Mouse (Mus musculus) heart, embryonic 11.5 days (tissue): ENCODE measurements at regions not wholly inside any gene's neighbourhood (a gene's known extent, or its start where the extent isn't known, plus 50 kb on each side); places are given as distances from the start of the nearest gene placed in this dataset.
A peak's percentile ranks its signal among the peaks of the same experiment; 100 is the strongest.

Experiments
- ATAC-seq: fragments of 200-750 bp; cut with Nextera tagmentation; replicated peaks from 2 replicates; pipeline ENCODE4 v1.8.0; 2017; ENCODE audit warnings: moderate library complexity; ENCODE audit not compliant: insufficient number of reproducible peaks, low FRiP score, low TSS enrichment
- H3K27ac ChIP-seq: fragments of 300-500 bp; sonication (generic); 2 replicates; pipeline ENCODE4 v1.5.1; 2014; ENCODE audit warnings: mild to moderate bottlenecking, low read depth, low read length
- H3K27me3 ChIP-seq: fragments of 300-500 bp; sonication (generic); 2 replicates; pipeline ENCODE4 v1.6.1; 2014; ENCODE audit warnings: mild to moderate bottlenecking, low read length, mixed read lengths; ENCODE audit not compliant: control insufficient read depth, insufficient read depth
- H3K36me3 ChIP-seq: fragments of 300-500 bp; sonication (generic); 2 replicates; pipeline ENCODE4 v1.6.1; 2014; ENCODE audit warnings: mild to moderate bottlenecking, low read length, moderate library complexity, mixed read lengths; ENCODE audit not compliant: control insufficient read depth, insufficient read depth
- H3K4me1 ChIP-seq: fragments of 300-500 bp; sonication (generic); 2 replicates; pipeline ENCODE4 v1.6.1; 2014; ENCODE audit warnings: low read length; ENCODE audit not compliant: control insufficient read depth, insufficient read depth
- H3K4me2 ChIP-seq: fragments of 300-500 bp; sonication (generic); 2 replicates; pipeline ENCODE4 v1.6.1; 2014; ENCODE audit warnings: mild to moderate bottlenecking, moderate library complexity
- H3K4me3 ChIP-seq: fragments of 300-500 bp; sonication (generic); 2 replicates; pipeline ENCODE4 v1.5.1; 2014; ENCODE audit warnings: low read depth, low read length
- H3K9ac ChIP-seq: fragments of 300-500 bp; sonication (generic); 2 replicates; pipeline ENCODE4 v1.6.1; 2014; ENCODE audit warnings: mild to moderate bottlenecking, low read depth, low read length, moderate library complexity
- H3K9me3 ChIP-seq: fragments of 300-500 bp; sonication (generic); replicated peaks from 2 replicates; pipeline ENCODE4 v1.6.1; 2016; ENCODE audit warnings: low read length; ENCODE audit not compliant: control insufficient read depth
- WGBS: fragments of 180-500 bp; shearing (Covaris S2); extraction: QIAGEN DNeasy Blood & Tissue Kit; methylation state at CpG from one replicate; pipeline ENCODE4 v1.1.7; 2014; ENCODE audit not compliant: insufficient replicate concordance; 5-methylcytosine and 5-hydroxymethylcytosine counted together

GRCm38 (mm10) chr1:41427853-41428252 is 622.5 kb downstream of the Tmem182 start:
- H3K27me3 ChIP-seq = no peaks in the 10 kb centered on the region
- no peaks in the 10 kb centered on the region for H3K4me1 ChIP-seq
- H3K9me3 ChIP-seq = no peaks in the 10 kb centered on the region
- no peak overlapping the region for H3K4me3 ChIP-seq
- no peak overlapping the region for H3K4me2 ChIP-seq
- H3K27ac ChIP-seq = no peak overlapping the region
- WGBS = 66% methylated on average over 6 of the region's 6 CpGs
- no peak overlapping the region for H3K9ac ChIP-seq
- H3K36me3 ChIP-seq = no peaks in the 10 kb centered on the region
- ATAC-seq = no peak

- H3K9me3 ChIP-seq = no peaks in the 10 kb centered on the region
- H3K27ac ChIP-seq = no peak overlapping the region
- 46% methylated on average over 7 of the region's 7 CpGs for WGBS
- H3K36me3 ChIP-seq = no peaks in the 10 kb centered on the region
- H3K4me3 ChIP-seq = no peak overlapping the region
- H3K27me3 ChIP-seq = no peaks in the 10 kb centered on the region
- no peaks in the 10 kb centered on the region for H3K4me1 ChIP-seq
- ATAC-seq = no peak
- peak overlapping the region; percentile 16; the same call in 1 of the 2 replicates for H3K4me2 ChIP-seq
- no peak overlapping the region for H3K9ac ChIP-seq
Measured at GRCm38 (mm10) chr1:41431127-41431690, 625.8 kb downstream of the Tmem182 start.

GRCm38 (mm10) chr1:41435379-41435778 is 630.0 kb downstream of the Tmem182 start:
- WGBS = 88% methylated on average over 3 of the region's 3 CpGs

GRCm38 (mm10) chr1:41449972-41450371 is 644.6 kb downstream of the Tmem182 start:
- Histone ChIP-seq H3K4me2 (no peak overlapping the region), H3K9ac (no peak overlapping the region), H3K27me3 (no peaks in the 10 kb centered on the region), H3K36me3 (no peaks in the 10 kb centered on the region), H3K9me3 (no peaks in the 10 kb centered on the region), H3K4me3 (no peak overlapping the region), H3K27ac (no peak overlapping the region), H3K4me1 (no peaks in the 10 kb centered on the region)
- ATAC-seq = no peak

More at GRCm38 (mm10) chr1:41435379-41435778, 630.0 kb downstream of the Tmem182 start:
- H3K36me3 ChIP-seq = no peaks in the 10 kb centered on the region
- no peaks in the 10 kb centered on the region for H3K27me3 ChIP-seq
- no peak overlapping the region for H3K27ac ChIP-seq
- no peaks in the 10 kb centered on the region for H3K4me1 ChIP-seq
- no peaks in the 10 kb centered on the region for H3K9me3 ChIP-seq
- no peak overlapping the region for H3K4me3 ChIP-seq
- no peak overlapping the region for H3K9ac ChIP-seq
- ATAC-seq = no peak
- H3K4me2 ChIP-seq = no peak overlapping the region
